ENCODE assay signal across 8 mouse cellular contexts in genomic region chr17:66510221-66510683, GRCm38 (mm10). TPM values are rescaled to one million over a fixed set of nuclear protein-coding genes. Genes with fewer than 3 reads are reported as not detected.
DNase-seq lines count a peak whose midpoint lies in the region; ATAC-seq and TF ChIP-seq lines count a peak whose summit lies in the region.

No protein-coding gene starts in this region.

- no peak overlapping the region for H3K9ac ChIP-seq in forebrain, embryonic 11.5 days (ENCODE audit: low read length)
- H3K9ac ChIP-seq in intestine, embryonic 15.5 days = no peak overlapping the region

- H3K9me3 ChIP-seq in forebrain, embryonic 11.5 days (ENCODE audit: control insufficient read depth, low read length) = no peaks in the 10 kb centered on the region
- H3K9me3 ChIP-seq in forebrain, embryonic 10.5 days = no peaks in the 10 kb centered on the region
- no peaks in the 10 kb centered on the region for H3K9me3 ChIP-seq in E14TG2a.4 (ENCODE audit: low read length)
- H3K9me3 ChIP-seq in intestine, embryonic 15.5 days = no peaks in the 10 kb centered on the region

- no peak overlapping the region for H3K27ac ChIP-seq in forebrain, embryonic 11.5 days (ENCODE audit: low read depth, low read length)
- no peak overlapping the region for H3K27ac ChIP-seq in forebrain, embryonic 10.5 days
- H3K27ac ChIP-seq in intestine, embryonic 15.5 days = peak overlapping the region; percentile 44; the same call in 1 of the 2 replicates

- ATAC-seq in forebrain, embryonic 11.5 days (replicated peaks; ENCODE audit: low FRiP score) = no peak
- peak; percentile 69 for ATAC-seq in intestine, embryonic 15.5 days
- ATAC-seq in megakaryocyte progenitor cell, adult 5-6 weeks (replicated peaks; ENCODE audit: poor library complexity) = 0 out of 2 replicates have a peak, but pooled peaks have one; percentile 9
- no peak for ATAC-seq in megakaryocyte-erythroid progenitor cell, adult 5-6 weeks (replicated peaks; ENCODE audit: low FRiP score, low TSS enrichment, poor library complexity, severe bottlenecking)

- no peaks in the 10 kb centered on the region for H3K4me1 ChIP-seq in forebrain, embryonic 11.5 days (replicated peaks; ENCODE audit: control insufficient read depth, insufficient read depth, low read length)
- 0 out of 2 replicates have a peak, but pooled peaks cover 3% of the 10 kb centered on the region for H3K4me1 ChIP-seq in forebrain, embryonic 10.5 days
- peaks cover 95% of the 10 kb centered on the region for H3K4me1 ChIP-seq in E14TG2a.4 (replicated peaks; ENCODE audit: low read depth, low read length)
- peaks cover 3% of the 10 kb centered on the region; the same call in 1 of the 2 replicates for H3K4me1 ChIP-seq in intestine, embryonic 15.5 days (replicated peaks)

- TF ChIP-seq CTCF in E14TG2a.4 (conservative IDR thresholded peaks at IDR 0.05; ENCODE audit: low read length) = no peak

- no peaks in the 10 kb centered on the region for H3K27me3 ChIP-seq in forebrain, embryonic 11.5 days (ENCODE audit: control insufficient read depth, insufficient read depth, low read length)
- H3K27me3 ChIP-seq in forebrain, embryonic 10.5 days (ENCODE audit: poor library complexity, severe bottlenecking) = no peaks in the 10 kb centered on the region
- H3K27me3 ChIP-seq in E14TG2a.4 (ENCODE audit: insufficient read depth, low read length) = no peaks in the 10 kb centered on the region
- H3K27me3 ChIP-seq in intestine, embryonic 15.5 days (replicated peaks) = no peaks in the 10 kb centered on the region

- no peak overlapping the region for H3K4me3 ChIP-seq in forebrain, embryonic 11.5 days (ENCODE audit: low read depth, low read length)
- H3K4me3 ChIP-seq in forebrain, embryonic 10.5 days = no peak overlapping the region
- H3K4me3 ChIP-seq in E14TG2a.4 (replicated peaks; ENCODE audit: low read length) = peak overlapping the region; percentile 21; the same call in 1 of the 2 replicates
- no peak overlapping the region for H3K4me3 ChIP-seq in intestine, embryonic 15.5 days (replicated peaks)

- WGBS in forebrain, embryonic 11.5 days = 64% methylated on average over 10 of the region's 10 CpGs
- 63% methylated on average over 10 of the region's 10 CpGs for WGBS in forebrain, embryonic 10.5 days
- 19% methylated on average over 10 of the region's 10 CpGs for WGBS in intestine, embryonic 15.5 days

- DNase-seq in forebrain, embryonic 11.5 days (ENCODE audit: low spot score) = peak; percentile 46
- DNase-seq in forebrain, embryonic 10.5 days (ENCODE audit: extremely low spot score, low spot score) = no peak
- peak; percentile 96 for DNase-seq in fibroblast of lung, adult 2 months (ENCODE audit: low read depth)
- no peak for DNase-seq in thymus, postnatal 14 days

- no peak overlapping the region for H3K4me2 ChIP-seq in forebrain, embryonic 11.5 days (ENCODE audit: low read depth, low read length, severe bottlenecking)
- H3K4me2 ChIP-seq in intestine, embryonic 15.5 days (replicated peaks) = no peak overlapping the region

- no peaks in the 10 kb centered on the region; the same call in 1 of the 2 replicates for H3K36me3 ChIP-seq in forebrain, embryonic 11.5 days (ENCODE audit: control insufficient read depth, insufficient read depth, low read length)
- H3K36me3 ChIP-seq in forebrain, embryonic 10.5 days (replicated peaks) = peaks cover 68% of the 10 kb centered on the region
- H3K36me3 ChIP-seq in E14TG2a.4 (ENCODE audit: insufficient read depth, low read length) = peaks cover 33% of the 10 kb centered on the region
- peaks cover 4% of the 10 kb centered on the region; the same call in 1 of the 2 replicates for H3K36me3 ChIP-seq in intestine, embryonic 15.5 days

RNA-seq across cellular contexts. Expression of gene Rab12, which starts 9.3 kb away (rescaled TPM):
- 44.6 and 46.2 TPM in 2 replicates for polyA plus RNA-seq in forebrain, embryonic 11.5 days (2014; fragmentation: Nextera tagmentation; extraction: Ambion mirVana)
- 24.8 and 26.4 TPM in 2 replicates for polyA plus RNA-seq in forebrain, embryonic 10.5 days (2016; fragmentation: Nextera tagmentation; extraction: Ambion mirVana)
- 31.4 and 32.5 TPM in 2 replicates for polyA plus RNA-seq in intestine, embryonic 15.5 days (2015; fragmentation: Nextera tagmentation; extraction: Ambion mirVana)
- total RNA-seq in megakaryocyte progenitor cell, adult 5-6 weeks (2015) = 18.9 and 26.1 TPM in 2 replicates
- total RNA-seq in megakaryocyte progenitor cell, adult 5-6 weeks (2017) = 26.6 and 36.4 TPM in 2 replicates
- total RNA-seq in megakaryocyte-erythroid progenitor cell, adult 5-6 weeks (2014; fragmentation: Nextera tagmentation) = 15.3 and 24.4 TPM in 2 replicates
- total RNA-seq in megakaryocyte-erythroid progenitor cell, adult 5-6 weeks (2017) = 21.4 and 22.4 TPM in 2 replicates

Comparison
In these comparisons a context has a peak if more than half of its experiments do, and no peak if none do; other contexts are left out.
1. DNase-seq: peak in forebrain, embryonic 11.5 days (single experiment) and fibroblast of lung, adult 2 months (single experiment); none in forebrain, embryonic 10.5 days (single experiment) and thymus, postnatal 14 days (single experiment).
2. ATAC-seq: peak in intestine, embryonic 15.5 days (single experiment) and megakaryocyte progenitor cell, adult 5-6 weeks (single experiment); none in forebrain, embryonic 11.5 days (single experiment) and megakaryocyte-erythroid progenitor cell, adult 5-6 weeks (single experiment).